Mouse (Mus musculus): ENCODE results near the gene Cybrd1.

- TF ChIP-seq CTCF (IDR thresholded peaks at IDR 0.05; ENCODE audit: low read depth) (no peak), EP300 (IDR thresholded peaks at IDR 0.05; ENCODE audit: low read depth) (no peak)
These were observed 44.4 kb upstream of the Cybrd1 start for GRCm38 (mm10) chr2:71073330-71073729.

Data from liver, embryonic 14.5 days (tissue).